9 mouse cellular contexts compared by ENCODE assay signal in the genomic region with DNA sequence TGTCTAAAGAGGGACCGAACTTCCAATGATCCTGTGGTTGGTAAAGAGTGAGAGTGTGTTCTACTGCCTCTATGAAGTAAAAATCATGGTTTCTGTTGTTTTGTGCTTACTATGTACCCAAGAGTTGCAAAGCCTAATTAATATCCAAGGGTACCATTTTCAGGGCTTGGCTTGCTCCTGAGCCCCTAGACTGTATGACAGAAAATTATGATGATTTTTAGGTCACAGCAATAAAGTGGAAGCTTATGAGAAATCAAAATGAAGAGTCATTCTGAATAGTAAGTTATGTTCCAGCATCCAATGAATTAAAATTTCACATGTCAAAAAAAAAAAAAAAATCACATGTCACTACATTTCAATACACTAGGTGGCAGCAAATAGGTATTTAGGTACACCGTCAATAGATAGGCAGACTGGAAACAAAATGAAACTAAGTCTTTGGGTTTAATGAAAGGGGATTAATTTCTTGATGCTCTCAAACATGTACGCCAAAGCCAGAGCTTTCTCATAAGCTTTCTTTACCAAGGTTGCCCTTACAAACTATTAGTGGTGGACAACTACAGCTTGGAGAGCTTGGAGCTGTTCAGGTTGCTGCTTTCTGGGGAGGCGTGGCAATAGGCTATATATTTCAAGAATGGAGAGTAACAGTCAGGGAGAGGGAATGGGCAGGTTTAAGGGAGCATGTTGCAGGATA. TPM values are rescaled to one million over a fixed set of nuclear protein-coding genes. Genes with fewer than 3 reads are reported as not detected.
A peak's percentile ranks its signal among the peaks of the same experiment; 100 is the strongest.
DNase-seq lines count a peak whose midpoint lies in the region; ATAC-seq and TF ChIP-seq lines count a peak whose summit lies in the region.
"Had no signal": no experiment of that assay in that cellular context is flagged by ENCODE, and none has a peak within 500 bp of the region (broad histone marks: within the 10 kb centered on the region; RNA-seq: fewer than 3 reads in every experiment).

No protein-coding gene starts in this region.

- H3K4me2 ChIP-seq in forebrain, embryonic 14.5 days (ENCODE audit: low read length), result peak overlapping the region; percentile 29
- peak overlapping the region; percentile 20; the same call in 1 of the 2 replicates for H3K4me2 ChIP-seq in liver, embryonic 15.5 days

- H3K9me3 ChIP-seq in forebrain, embryonic 14.5 days (replicated peaks; ENCODE audit: control insufficient read depth, low read length), result no peaks in the 10 kb centered on the region
- H3K9me3 ChIP-seq in liver, embryonic 15.5 days (replicated peaks), result no peaks in the 10 kb centered on the region

- peak overlapping the region; percentile 47 for H3K4me3 ChIP-seq in layer of hippocampus, adult 2 months
- H3K4me3 ChIP-seq in forebrain, embryonic 14.5 days (ENCODE audit: low read depth, low read length), result no peak overlapping the region
- H3K4me3 ChIP-seq in liver, embryonic 15.5 days (replicated peaks), result no peak overlapping the region

- TF ChIP-seq CTCF in layer of hippocampus, adult 2 months (conservative IDR thresholded peaks at IDR 0.05), result peak; percentile 81

- intact Hi-C loops in left cerebral cortex, postnatal 36 days (cut with DNase I), result loop anchor here (5.0 kb wide), 1 partner anchor 551 kb away; no protein-coding TSS in a partner anchor

- no peak for DNase-seq in layer of hippocampus, adult 2 months (ENCODE audit: low spot score in 2 of 2)
- no peak for DNase-seq in layer of hippocampus, postnatal 10 days (ENCODE audit: low spot score in 2 of 2)
- DNase-seq in NIH3T3 (ENCODE audit: low read depth), result peak; percentile 66
- DNase-seq in forebrain, embryonic 14.5 days (ENCODE audit: low spot score), result peak; percentile 65
- no peak for DNase-seq in left cerebral cortex, postnatal 36 days (ENCODE audit: low spot score in 2 of 2)
- DNase-seq in urinary bladder, postnatal 36 days (ENCODE audit: low spot score in 2 of 2), result no peak
- no peak for DNase-seq in layer of hippocampus, adult 8-10 months (ENCODE audit: low spot score in 2 of 2)

- 0 out of 2 replicates have a peak overlapping the region, but pooled peaks have one; percentile 33 for H3K9ac ChIP-seq in forebrain, embryonic 14.5 days (ENCODE audit: low read length)
- H3K9ac ChIP-seq in liver, embryonic 15.5 days, result no peak overlapping the region

- ATAC-seq in forebrain, embryonic 14.5 days, result peak; percentile 74
- ATAC-seq in liver, embryonic 15.5 days (ENCODE audit: insufficient read depth), result no peak

- WGBS in forebrain, embryonic 14.5 days, result 50% methylated on average over 4 of the region's 4 CpGs
- WGBS in liver, embryonic 15.5 days (ENCODE audit: insufficient replicate concordance), result 40% methylated on average over 4 of the region's 4 CpGs

- no peak overlapping the region; the same call in 1 of the 2 replicates for H3K27ac ChIP-seq in layer of hippocampus, adult 2 months
- H3K27ac ChIP-seq in forebrain, embryonic 14.5 days (ENCODE audit: low read depth, low read length), result no peak overlapping the region
- no peak overlapping the region for H3K27ac ChIP-seq in liver, embryonic 15.5 days (replicated peaks)

- no peaks in the 10 kb centered on the region for H3K4me1 ChIP-seq in forebrain, embryonic 14.5 days (ENCODE audit: control insufficient read depth, insufficient read depth, low read length)
- H3K4me1 ChIP-seq in liver, embryonic 15.5 days (replicated peaks), result no peaks in the 10 kb centered on the region

- H3K27me3 ChIP-seq in forebrain, embryonic 14.5 days (replicated peaks; ENCODE audit: control insufficient read depth, insufficient read depth, low read length), result no peaks in the 10 kb centered on the region
- H3K27me3 ChIP-seq in liver, embryonic 15.5 days, result no peaks in the 10 kb centered on the region

- no peaks in the 10 kb centered on the region for H3K36me3 ChIP-seq in forebrain, embryonic 14.5 days (ENCODE audit: control insufficient read depth, insufficient read depth, low read length)
- H3K36me3 ChIP-seq in liver, embryonic 15.5 days (replicated peaks), result no peaks in the 10 kb centered on the region

RNA-seq across cellular contexts. Expression of a gene that starts 52.9 kb away (rescaled TPM):
- not detected for total RNA-seq in layer of hippocampus, adult 2 months (2021)
- not detected for total RNA-seq in layer of hippocampus, postnatal 10 days (2021)
- 0.15 TPM in 1 of 2 replicates, not detected in the other for polyA plus RNA-seq in forebrain, embryonic 14.5 days (2014; fragmentation: Nextera tagmentation; extraction: Ambion mirVana)
- 0.78 and 1.1 TPM in 2 replicates for polyA plus RNA-seq in liver, embryonic 15.5 days (2015; fragmentation: Nextera tagmentation; extraction: Ambion mirVana)
- total RNA-seq in left cerebral cortex, postnatal 36 days (2021), result not detected
- total RNA-seq in layer of hippocampus, adult 8-10 months (2022), result not detected
- total RNA-seq: layer of hippocampus, postnatal 14 days had no signal

Comparison
In these comparisons a context has a peak if more than half of its experiments do, and no peak if none do; other contexts are left out.
1. DNase-seq: peak in NIH3T3 (single experiment) and forebrain, embryonic 14.5 days (single experiment); none in layer of hippocampus, adult 2 months (0 of 2), layer of hippocampus, postnatal 10 days (0 of 2), left cerebral cortex, postnatal 36 days (0 of 2), urinary bladder, postnatal 36 days (0 of 2) and layer of hippocampus, adult 8-10 months (0 of 2).